Mouse (Mus musculus) limb, embryonic 14.5 days (tissue): Measurements from ENCODE around the gene Cntn6. TPM values are rescaled to one million over a fixed set of nuclear protein-coding genes. Genes with fewer than 3 reads are reported as not detected.

Source experiments
- ATAC-seq: fragments of 200-750 bp; cut with Nextera tagmentation; 2 replicates; pipeline ENCODE4 v1.8.0; 2017; ENCODE audit warnings: low read depth, moderate number of reproducible peaks, moderate TSS enrichment; ENCODE audit not compliant: low FRiP score
- DNase-seq: peaks from one replicate; pipeline ENCODE4 v3.0.0-alpha.2; 2015; ENCODE audit warnings: low spot score
- H3K27ac ChIP-seq: fragments of 300-500 bp; sonication (generic); replicated peaks from 2 replicates; pipeline ENCODE4 v1.5.1; 2014; ENCODE audit warnings: low read depth, mild to moderate bottlenecking, low read length, moderate library complexity, mixed read lengths
- H3K27me3 ChIP-seq: fragments of 300-500 bp; sonication (generic); 2 replicates; pipeline ENCODE4 v1.6.1; 2014; ENCODE audit warnings: low read length, mixed read lengths; ENCODE audit not compliant: control insufficient read depth, insufficient read depth
- H3K36me3 ChIP-seq: fragments of 300-500 bp; sonication (generic); 2 replicates; pipeline ENCODE4 v1.6.1; 2014; ENCODE audit warnings: mild to moderate bottlenecking, low read length, moderate library complexity, mixed read lengths; ENCODE audit not compliant: control insufficient read depth, insufficient read depth
- H3K4me1 ChIP-seq: fragments of 300-500 bp; sonication (generic); 2 replicates; pipeline ENCODE4 v1.6.1; 2014; ENCODE audit warnings: antibody characterized with exemption, low read length, mixed read lengths; ENCODE audit not compliant: control insufficient read depth, insufficient read depth
- H3K4me2 ChIP-seq: fragments of 300-500 bp; sonication (generic); replicated peaks from 2 replicates; pipeline ENCODE4 v1.6.1; 2014; ENCODE audit warnings: low read depth, mild to moderate bottlenecking, low read length, moderate library complexity; ENCODE audit not compliant: severe bottlenecking
- H3K4me3 ChIP-seq: fragments of 300-500 bp; sonication (generic); replicated peaks from 2 replicates; pipeline ENCODE4 v1.5.1; 2014; ENCODE audit warnings: low read length
- H3K9ac ChIP-seq: fragments of 300-500 bp; sonication (generic); 2 replicates; pipeline ENCODE4 v1.6.1; 2014; ENCODE audit warnings: mild to moderate bottlenecking, low read depth, low read length, moderate library complexity; ENCODE audit not compliant: severe bottlenecking
- H3K9me3 ChIP-seq: fragments of 300-500 bp; sonication (generic); 2 replicates; pipeline ENCODE4 v1.6.1; 2016; ENCODE audit warnings: low read length; ENCODE audit not compliant: control insufficient read depth
- POLR2A ChIP-seq: fragments of 200-500 bp; IDR thresholded peaks from 2 replicates; pipeline ENCODE4 v1.8.0; 2012; ENCODE audit warnings: inconsistent platforms, mild to moderate bottlenecking, moderate library complexity, borderline replicate concordance; ENCODE audit not compliant: insufficient read depth, insufficient read length; ENCODE audit errors: extremely low read depth
- WGBS: fragments of 180-500 bp; shearing (Covaris S2); extraction: QIAGEN DNeasy Blood & Tissue Kit; methylation state at CpG from one replicate; pipeline ENCODE4 v1.1.7; 2014; 5-methylcytosine and 5-hydroxymethylcytosine counted together
- polyA plus RNA-seq, 2 experiments: library from polyadenylated mRNA; depleted of rRNA in 1 of 2; stranded (reverse) in 1 of 2; unstranded in 1 of 2; fragments of >200 nt; fragmentation: Nextera tagmentation in 1 of 2; extraction: Ambion mirVana in 1 of 2; gene quantifications; 2 replicates each; pipeline versions ENCODE4 v1.2.1 to v1.2.3; 2012 to 2014

Cntn6 gene
- polyA plus RNA-seq, 2 experiments = 0.56 to 0.64 TPM

GRCm38 (mm10) chr6:104603371-104603770 is 110.8 kb downstream of the Cntn6 start:
- Histone ChIP-seq H3K27ac (no peak overlapping the region), H3K27me3 (no peaks in the 10 kb centered on the region), H3K9ac (no peak overlapping the region), H3K4me2 (no peak overlapping the region), H3K9me3 (no peaks in the 10 kb centered on the region), H3K4me1 (no peaks in the 10 kb centered on the region), H3K4me3 (no peak overlapping the region), H3K36me3 (no peaks in the 10 kb centered on the region)
- TF ChIP-seq POLR2A = no peak
- 61% methylated on average over 4 of the region's 4 CpGs for WGBS
- no peak for ATAC-seq
- no peak for DNase-seq

- no peak for ATAC-seq
Measured at GRCm38 (mm10) chr6:104605214-104605613, 112.6 kb downstream of the Cntn6 start.

GRCm38 (mm10) chr6:104653518-104653917 is 160.9 kb downstream of the Cntn6 start:
- Histone ChIP-seq H3K4me3 (no peak overlapping the region), H3K4me1 (no peaks in the 10 kb centered on the region), H3K27ac (no peak overlapping the region), H3K27me3 (no peaks in the 10 kb centered on the region), H3K9ac (no peak overlapping the region), H3K4me2 (no peak overlapping the region), H3K9me3 (no peaks in the 10 kb centered on the region), H3K36me3 (no peaks in the 10 kb centered on the region)
- TF ChIP-seq POLR2A = no peak
- DNase-seq (no peak), ATAC-seq (no peak)
- 64% methylated on average over 3 of the region's 3 CpGs for WGBS

More at GRCm38 (mm10) chr6:104605214-104605613, 112.6 kb downstream of the Cntn6 start:
- no peak for DNase-seq
- H3K4me2 ChIP-seq = no peak overlapping the region
- H3K4me1 ChIP-seq = no peaks in the 10 kb centered on the region
- H3K9ac ChIP-seq = no peak overlapping the region
- H3K27me3 ChIP-seq = no peaks in the 10 kb centered on the region
- no peak overlapping the region for H3K27ac ChIP-seq
- no peak overlapping the region for H3K4me3 ChIP-seq
- 56% methylated on average over 3 of the region's 3 CpGs for WGBS
- TF ChIP-seq POLR2A = no peak
- H3K36me3 ChIP-seq = no peaks in the 10 kb centered on the region
- no peaks in the 10 kb centered on the region for H3K9me3 ChIP-seq

GRCm38 (mm10) chr6:104668701-104669100 is 176.1 kb downstream of the Cntn6 start:
- Histone ChIP-seq H3K9ac (no peak overlapping the region), H3K4me3 (no peak overlapping the region), H3K27me3 (no peaks in the 10 kb centered on the region), H3K4me1 (no peaks in the 10 kb centered on the region), H3K9me3 (no peaks in the 10 kb centered on the region), H3K27ac (no peak overlapping the region), H3K36me3 (no peaks in the 10 kb centered on the region), H3K4me2 (no peak overlapping the region)
- no peak for DNase-seq
- TF ChIP-seq POLR2A = no peak
- ATAC-seq = no peak
- WGBS = 58% methylated on average over 2 of the region's 2 CpGs

GRCm38 (mm10) chr6:104674249-104674648 is 181.7 kb downstream of the Cntn6 start:
- no peak overlapping the region for H3K4me2 ChIP-seq
- DNase-seq (no peak), ATAC-seq (no peak)
- H3K4me3 ChIP-seq = no peak overlapping the region
- no peaks in the 10 kb centered on the region for H3K27me3 ChIP-seq
- H3K4me1 ChIP-seq = no peaks in the 10 kb centered on the region
- H3K9ac ChIP-seq = no peak overlapping the region
- TF ChIP-seq POLR2A = no peak
- no peaks in the 10 kb centered on the region for H3K36me3 ChIP-seq
- H3K27ac ChIP-seq = no peak overlapping the region
- H3K9me3 ChIP-seq = no peaks in the 10 kb centered on the region
